Mouse (Mus musculus) telencephalon, adult 2 months (tissue): Measurements from ENCODE around the gene Hpse2.

Experiments used
- DNase-seq: peaks from one replicate; pipeline ENCODE4 v3.0.0-alpha.2; 2011; ENCODE audit warnings: low read depth, low spot score

Gene Hpse2

DNA sequence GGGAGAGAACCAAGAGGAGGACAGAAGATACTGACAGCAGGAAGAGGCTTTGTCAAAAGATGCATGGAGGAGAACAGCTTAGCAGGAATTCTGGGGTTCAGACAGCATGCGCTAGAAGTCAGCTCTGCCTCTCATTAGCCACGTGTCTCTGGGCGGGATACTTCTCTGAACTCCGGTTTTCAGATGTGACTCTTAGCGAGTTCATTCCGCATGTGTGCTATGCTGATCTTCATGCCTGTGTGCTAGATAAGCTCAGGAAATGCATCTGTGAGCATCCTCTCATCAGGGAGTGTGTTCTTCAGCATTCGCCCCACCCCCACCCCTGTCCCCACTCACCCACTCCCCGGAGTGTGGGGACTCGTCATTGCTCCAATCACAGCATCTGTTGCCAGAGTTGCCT lies 650.4 kb downstream of the Hpse2 start:
- DNase-seq: no peak
